Comparison of ENCODE assay signal across 8 mouse cellular contexts in genomic region chr9:40805263-40805662, GRCm38 (mm10). TPM values are rescaled to one million over a fixed set of nuclear protein-coding genes. Genes with fewer than 3 reads are reported as not detected.
A peak's percentile ranks its signal among the peaks of the same experiment; 100 is the strongest.
DNase-seq lines count a peak whose midpoint lies in the region; ATAC-seq lines count a peak whose summit lies in the region.

No protein-coding gene starts in this region.

- peak overlapping the region; percentile 34 for H3K4me2 ChIP-seq in intestine, embryonic 15.5 days (replicated peaks)
- peak overlapping the region; percentile 43 for H3K4me2 ChIP-seq in midbrain, embryonic 15.5 days

- H3K9me3 ChIP-seq in intestine, embryonic 15.5 days, result no peaks in the 10 kb centered on the region
- H3K9me3 ChIP-seq in limb, embryonic 10.5 days (replicated peaks), result no peaks in the 10 kb centered on the region
- H3K9me3 ChIP-seq in midbrain, embryonic 15.5 days, result no peaks in the 10 kb centered on the region

- peaks cover 15% of the 10 kb centered on the region for H3K4me1 ChIP-seq in intestine, embryonic 15.5 days (replicated peaks)
- H3K4me1 ChIP-seq in limb, embryonic 10.5 days, result peaks cover 12% of the 10 kb centered on the region; the same call in 1 of the 2 replicates
- peaks cover 63% of the 10 kb centered on the region for H3K4me1 ChIP-seq in midbrain, embryonic 15.5 days

- peak; percentile 95 for DNase-seq in heart, adult 11 months
- no peak for DNase-seq in heart, adult 8-10 months (ENCODE audit: low spot score)
- peak; percentile 87 to 91 for DNase-seq in cerebellum, postnatal 10 days
- DNase-seq in frontal cortex, postnatal 25 days (ENCODE audit: low spot score in 2 of 2), result peak; percentile 50 to 55
- DNase-seq in limb, embryonic 10.5 days (ENCODE audit: low spot score), result peak; percentile 61
- DNase-seq in splenic B cell, adult 2 months (ENCODE audit: low read depth, low spot score), result peak; percentile 87

- WGBS in intestine, embryonic 15.5 days, result 22% methylated on average over 2 of the region's 2 CpGs
- WGBS in limb, embryonic 10.5 days, result 38% methylated on average over 2 of the region's 2 CpGs
- WGBS in midbrain, embryonic 15.5 days, result 28% methylated on average over 2 of the region's 2 CpGs

- no peaks in the 10 kb centered on the region for H3K27me3 ChIP-seq in intestine, embryonic 15.5 days (replicated peaks)
- no peaks in the 10 kb centered on the region for H3K27me3 ChIP-seq in limb, embryonic 10.5 days (ENCODE audit: low read depth, poor library complexity, severe bottlenecking)
- no peaks in the 10 kb centered on the region for H3K27me3 ChIP-seq in midbrain, embryonic 15.5 days (replicated peaks)
- H3K27me3 ChIP-seq in splenic B cell, adult 2 months (ENCODE audit: control insufficient read depth, insufficient read depth, low read length, poor library complexity, severe bottlenecking), result no peaks in the 10 kb centered on the region

- 0 out of 2 replicates have a peak overlapping the region, but pooled peaks have one; percentile 19 for H3K27ac ChIP-seq in intestine, embryonic 15.5 days
- H3K27ac ChIP-seq in limb, embryonic 10.5 days, result no peak overlapping the region
- no peak overlapping the region for H3K27ac ChIP-seq in midbrain, embryonic 15.5 days

- no peak for ATAC-seq in intestine, embryonic 15.5 days
- ATAC-seq in midbrain, embryonic 15.5 days (replicated peaks), result no peak

- H3K36me3 ChIP-seq in intestine, embryonic 15.5 days, result peaks cover 8% of the 10 kb centered on the region
- H3K36me3 ChIP-seq in limb, embryonic 10.5 days, result peaks cover 64% of the 10 kb centered on the region
- peaks cover 16% of the 10 kb centered on the region; the same call in 1 of the 2 replicates for H3K36me3 ChIP-seq in midbrain, embryonic 15.5 days (replicated peaks)
- peaks cover 23% of the 10 kb centered on the region for H3K36me3 ChIP-seq in splenic B cell, adult 2 months (ENCODE audit: control insufficient read depth, insufficient read depth, low read length, poor library complexity, severe bottlenecking)

- peak overlapping the region; percentile 32; the same call in 1 of the 2 replicates for H3K9ac ChIP-seq in intestine, embryonic 15.5 days
- H3K9ac ChIP-seq in midbrain, embryonic 15.5 days, result peak overlapping the region; percentile 22; the same call in 1 of the 2 replicates

- no peak overlapping the region for H3K4me3 ChIP-seq in intestine, embryonic 15.5 days (replicated peaks)
- H3K4me3 ChIP-seq in limb, embryonic 10.5 days, result 0 out of 2 replicates have a peak overlapping the region, but pooled peaks have one; percentile 5
- peak overlapping the region; percentile 8; the same call in 1 of the 2 replicates for H3K4me3 ChIP-seq in midbrain, embryonic 15.5 days

RNA-seq across cellular contexts. Expression of gene Hspa8, which starts 4.5 kb away (rescaled TPM):
- total RNA-seq in heart, adult 8-10 months (2022), result 1,000 to 10,000 TPM; 1,176 to 1,889 (median 1,438) TPM
- 2,425 and 2,606 TPM in 2 replicates for polyA plus RNA-seq in intestine, embryonic 15.5 days (2015; fragmentation: Nextera tagmentation; extraction: Ambion mirVana)
- 3,450 and 4,164 TPM in 2 replicates for polyA plus RNA-seq in limb, embryonic 10.5 days (2016; fragmentation: Nextera tagmentation; extraction: Ambion mirVana)
- polyA plus RNA-seq in midbrain, embryonic 15.5 days (2015; fragmentation: Nextera tagmentation; extraction: Ambion mirVana), result 3,196 and 3,218 TPM in 2 replicates
